Mouse (Mus musculus): ENCODE results near the gene Gm49673.
"Not testable (repeated sequence)": the region's sequence is repeated elsewhere in the genome, so short reads cannot be mapped to it uniquely, and the experiment has no call there.

Gene Gm49673

GRCm38 (mm10) chr17:8041197-8041596 is 106.4 kb downstream of the Gm49673 start:
- not testable (repeated sequence) for DNase-seq (ENCODE audit: inconsistent ontology term)

- DNase-seq (ENCODE audit: inconsistent ontology term), result not testable (repeated sequence)
Observed at GRCm38 (mm10) chr17:8039916-8040635, 107.5 kb downstream of the Gm49673 start.

- not testable (repeated sequence) for DNase-seq (ENCODE audit: inconsistent ontology term)
Observed at GRCm38 (mm10) chr17:8036976-8037375, 110.6 kb downstream of the Gm49673 start.

All from Muller cell, postnatal 12 days (primary cell).